Mouse (Mus musculus): ENCODE results near the gene Dhx32. TPM values are rescaled to one million over a fixed set of nuclear protein-coding genes. Genes with fewer than 3 reads are reported as not detected.
A peak's percentile ranks its signal among the peaks of the same experiment; 100 is the strongest.
"Not testable (repeated sequence)": the region's sequence is repeated elsewhere in the genome, so short reads cannot be mapped to it uniquely, and the experiment has no call there.

Dhx32 gene
- polyA plus RNA-seq, 1 experiment from 2014 or later: 22.0 TPM

DNA sequence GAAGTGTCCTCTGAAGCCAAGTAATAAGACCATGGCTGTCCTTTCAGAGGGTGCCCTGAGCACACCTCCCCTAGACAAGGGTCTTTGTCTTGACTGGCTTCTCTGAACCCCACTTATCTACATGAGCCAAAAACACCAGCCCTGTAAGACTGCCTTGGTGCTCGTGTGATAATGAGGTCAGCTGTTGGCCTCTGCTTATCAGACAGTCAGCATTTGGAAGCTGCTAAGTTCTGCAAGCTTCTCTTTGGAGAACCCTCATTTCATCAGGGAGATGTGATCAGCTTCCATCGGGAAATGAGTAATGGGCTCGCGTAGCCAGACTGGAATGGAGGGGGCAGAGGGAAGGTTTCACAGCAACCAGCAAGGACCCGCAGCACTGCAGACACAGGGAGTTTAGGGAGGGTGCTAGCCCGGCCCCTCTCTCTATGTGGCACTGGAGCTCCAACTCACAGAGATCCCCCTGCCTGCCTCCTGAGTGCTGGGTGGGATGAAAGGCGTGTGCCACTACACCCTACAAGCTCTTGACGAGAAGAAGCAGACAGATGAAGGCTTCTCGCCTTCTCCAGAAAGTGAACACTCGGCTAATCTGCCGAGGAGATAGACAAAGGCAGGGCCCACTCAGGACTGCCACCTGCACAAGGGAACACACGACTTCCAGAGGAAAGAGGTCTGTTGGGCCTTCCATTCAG, 84.4 kb downstream of the Dhx32 start:
- 81% methylated on average over 12 of the region's 12 CpGs for WGBS
- Histone ChIP-seq H3K4me2 (replicated peaks; ENCODE audit: low read depth, low read length) (no peak overlapping the region), H3K27ac (ENCODE audit: low read length) (no peak overlapping the region)

GRCm38 (mm10) chr7:133685644-133686043, 96.9 kb downstream of the Dhx32 start:
- H3K36me3 ChIP-seq (ENCODE audit: insufficient read depth, low read length); DNase-seq (ENCODE audit: low spot score); H3K9me3 ChIP-seq (ENCODE audit: low read length); H3K4me1 ChIP-seq (ENCODE audit: insufficient read depth, low read depth, low read length); H3K4me2 ChIP-seq (replicated peaks; ENCODE audit: low read depth, low read length); H3K27ac ChIP-seq (ENCODE audit: low read length); H3K9ac ChIP-seq (replicated peaks; ENCODE audit: low read depth); H3K4me3 ChIP-seq (ENCODE audit: low read depth, low read length); ATAC-seq; H3K27me3 ChIP-seq (replicated peaks; ENCODE audit: insufficient read depth, low read length): not testable (repeated sequence)

More for the DNA sequence above, 84.4 kb downstream of the Dhx32 start:
- Histone ChIP-seq H3K9ac (replicated peaks; ENCODE audit: low read depth) (no peak overlapping the region), H3K36me3 (ENCODE audit: insufficient read depth, low read length) (no peaks in the 10 kb centered on the region), H3K4me3 (ENCODE audit: low read depth, low read length) (no peak overlapping the region), H3K4me1 (ENCODE audit: insufficient read depth, low read depth, low read length) (no peaks in the 10 kb centered on the region), H3K9me3 (ENCODE audit: low read length) (no peaks in the 10 kb centered on the region), H3K27me3 (replicated peaks; ENCODE audit: insufficient read depth, low read length) (no peaks in the 10 kb centered on the region)
- DNase-seq (ENCODE audit: low spot score) (no peak), ATAC-seq (no peak)
- TF ChIP-seq EP300 (IDR thresholded peaks at IDR 0.05): no peak
- TF ChIP-seq CTCF (IDR thresholded peaks at IDR 0.05): no peak

DNA sequence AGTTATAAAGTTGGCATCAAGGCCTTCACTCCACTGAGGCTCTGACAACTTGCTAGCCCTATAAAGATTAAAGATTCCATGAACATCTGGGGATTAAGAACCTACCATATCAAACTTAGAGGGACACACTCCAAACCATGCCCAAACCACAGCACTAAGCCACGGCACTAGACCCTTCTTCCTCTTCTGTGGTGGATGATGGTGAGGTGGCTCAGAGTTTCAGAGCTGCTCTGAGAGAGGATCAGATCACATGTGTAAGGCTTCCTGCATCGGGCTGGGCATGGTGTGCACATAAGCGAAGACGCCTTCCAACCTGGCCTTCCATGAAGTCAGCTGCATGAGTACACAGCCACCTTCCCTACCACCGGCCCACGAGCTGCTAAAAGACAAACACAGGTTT, 97.8 kb downstream of the Dhx32 start:
- H3K4me3 ChIP-seq (ENCODE audit: low read depth, low read length): no peak overlapping the region
- ATAC-seq (no peak), DNase-seq (ENCODE audit: low spot score) (no peak)
- no peaks in the 10 kb centered on the region for H3K27me3 ChIP-seq (replicated peaks; ENCODE audit: insufficient read depth, low read length)
- no peak overlapping the region for H3K9ac ChIP-seq (replicated peaks; ENCODE audit: low read depth)
- no peaks in the 10 kb centered on the region for H3K9me3 ChIP-seq (ENCODE audit: low read length)
- no peak overlapping the region for H3K27ac ChIP-seq (ENCODE audit: low read length)
- H3K4me1 ChIP-seq (ENCODE audit: insufficient read depth, low read depth, low read length): no peaks in the 10 kb centered on the region
- 91% methylated on average over 6 of the region's 6 CpGs for WGBS
- H3K4me2 ChIP-seq (replicated peaks; ENCODE audit: low read depth, low read length): no peak overlapping the region
- TF ChIP-seq EP300 (IDR thresholded peaks at IDR 0.05): no peak
- no peak for TF ChIP-seq CTCF (IDR thresholded peaks at IDR 0.05)
- 0 out of 2 replicates have a peak, but pooled peaks cover 3% of the 10 kb centered on the region for H3K36me3 ChIP-seq (ENCODE audit: insufficient read depth, low read length)

GRCm38 (mm10) chr7:133684110-133684509, 98.4 kb downstream of the Dhx32 start:
- 0 out of 2 replicates have a peak, but pooled peaks cover 1% of the 10 kb centered on the region for H3K36me3 ChIP-seq (ENCODE audit: insufficient read depth, low read length)
- H3K4me2 ChIP-seq (replicated peaks; ENCODE audit: low read depth, low read length): no peak overlapping the region
- no peaks in the 10 kb centered on the region for H3K9me3 ChIP-seq (ENCODE audit: low read length)
- ATAC-seq: no peak
- DNase-seq (ENCODE audit: low spot score): no peak
- H3K27ac ChIP-seq (ENCODE audit: low read length): no peak overlapping the region
- no peak overlapping the region for H3K9ac ChIP-seq (replicated peaks; ENCODE audit: low read depth)
- 88% methylated on average over 5 of the region's 5 CpGs for WGBS
- no peaks in the 10 kb centered on the region for H3K27me3 ChIP-seq (replicated peaks; ENCODE audit: insufficient read depth, low read length)
- TF ChIP-seq CTCF (IDR thresholded peaks at IDR 0.05) (peak; percentile 64), EP300 (IDR thresholded peaks at IDR 0.05) (no peak)
- no peaks in the 10 kb centered on the region for H3K4me1 ChIP-seq (ENCODE audit: insufficient read depth, low read depth, low read length)
- no peak overlapping the region for H3K4me3 ChIP-seq (ENCODE audit: low read depth, low read length)

- ATAC-seq (no peak), DNase-seq (ENCODE audit: low spot score) (no peak)
- Histone ChIP-seq H3K36me3 (ENCODE audit: insufficient read depth, low read length) (no peaks in the 10 kb centered on the region), H3K9me3 (ENCODE audit: low read length) (no peaks in the 10 kb centered on the region), H3K4me2 (replicated peaks; ENCODE audit: low read depth, low read length) (no peak overlapping the region), H3K4me1 (ENCODE audit: insufficient read depth, low read depth, low read length) (no peaks in the 10 kb centered on the region), H3K27me3 (replicated peaks; ENCODE audit: insufficient read depth, low read length) (no peaks in the 10 kb centered on the region), H3K4me3 (ENCODE audit: low read depth, low read length) (no peak overlapping the region), H3K27ac (ENCODE audit: low read length) (no peak overlapping the region), H3K9ac (replicated peaks; ENCODE audit: low read depth) (no peak overlapping the region)
- 84% methylated on average over 5 of the region's 5 CpGs for WGBS
- TF ChIP-seq CTCF (IDR thresholded peaks at IDR 0.05) (no peak), EP300 (IDR thresholded peaks at IDR 0.05) (no peak)
Observed at GRCm38 (mm10) chr7:133683626-133684025, 98.9 kb downstream of the Dhx32 start.

- no peak for ATAC-seq
- WGBS: 46% methylated on average over 3 of the region's 3 CpGs
Observed at GRCm38 (mm10) chr7:133679961-133680360, 102.6 kb downstream of the Dhx32 start, which contains the start of gene Mmp21. Gene Mmp21, minus strand, starts transcription at chr7:133680061.

More at GRCm38 (mm10) chr7:133679961-133680360, 102.6 kb downstream of the Dhx32 start, which contains the start of gene Mmp21:
- Histone ChIP-seq H3K4me3 (ENCODE audit: low read depth, low read length) (no peak within 1 kb of the TSS), H3K27me3 (replicated peaks; ENCODE audit: insufficient read depth, low read length) (no peaks in the 10 kb centered on the region), H3K9me3 (ENCODE audit: low read length) (no peaks in the 10 kb centered on the region), H3K9ac (replicated peaks; ENCODE audit: low read depth) (no peak within 1 kb of the TSS), H3K4me1 (ENCODE audit: insufficient read depth, low read depth, low read length) (no peaks in the 10 kb centered on the region), H3K27ac (ENCODE audit: low read length) (no peak within 1 kb of the TSS), H3K4me2 (replicated peaks; ENCODE audit: low read depth, low read length) (no peak within 1 kb of the TSS), H3K36me3 (ENCODE audit: insufficient read depth, low read length) (no peaks in the 10 kb centered on the region)
- no peak for DNase-seq (ENCODE audit: low spot score)
- TF ChIP-seq CTCF (IDR thresholded peaks at IDR 0.05): no peak
- no peak for TF ChIP-seq EP300 (IDR thresholded peaks at IDR 0.05)
